Mouse (Mus musculus) CD8-positive naive resting alpha-beta T cell, adult 2 months (primary cell): ENCODE measurements around the gene Nkain1.
A peak's percentile ranks its signal among the peaks of the same experiment; 100 is the strongest.

Experiments
- DNase-seq, 2 experiments: peaks; one replicate each; pipeline ENCODE4 v3.0.0; 2022; ENCODE audit warnings: low read depth in 2 of 2, low spot score in 2 of 2

Nkain1 gene

GRCm38 (mm10) chr4:130552312-130553120 lies 21.5 kb downstream of the Nkain1 start:
- no peak for DNase-seq

DNA sequence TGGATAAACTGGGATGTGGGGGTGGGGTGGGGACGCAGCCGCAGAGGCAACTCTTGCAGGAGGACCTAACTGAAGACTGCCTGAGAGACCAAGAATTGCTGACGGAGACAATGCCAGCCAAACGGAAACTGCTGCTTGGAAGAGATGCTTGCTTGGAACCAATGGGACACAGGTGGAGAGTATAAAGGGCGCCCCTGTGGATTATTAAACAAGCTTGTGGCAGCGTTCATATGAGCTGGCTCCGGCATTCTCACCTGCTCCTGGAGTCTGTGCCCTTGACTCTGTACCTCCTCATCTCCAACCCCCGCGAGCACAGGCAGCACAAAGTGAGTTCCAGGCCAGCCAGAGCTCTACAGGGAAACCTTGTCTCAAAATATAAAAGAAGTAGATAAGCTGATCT lies 23.5 kb downstream of the Nkain1 start:
- DNase-seq, result no peak

- DNase-seq, result no peak
These were observed 24.8 kb downstream of the Nkain1 start for GRCm38 (mm10) chr4:130549189-130549588.

DNA sequence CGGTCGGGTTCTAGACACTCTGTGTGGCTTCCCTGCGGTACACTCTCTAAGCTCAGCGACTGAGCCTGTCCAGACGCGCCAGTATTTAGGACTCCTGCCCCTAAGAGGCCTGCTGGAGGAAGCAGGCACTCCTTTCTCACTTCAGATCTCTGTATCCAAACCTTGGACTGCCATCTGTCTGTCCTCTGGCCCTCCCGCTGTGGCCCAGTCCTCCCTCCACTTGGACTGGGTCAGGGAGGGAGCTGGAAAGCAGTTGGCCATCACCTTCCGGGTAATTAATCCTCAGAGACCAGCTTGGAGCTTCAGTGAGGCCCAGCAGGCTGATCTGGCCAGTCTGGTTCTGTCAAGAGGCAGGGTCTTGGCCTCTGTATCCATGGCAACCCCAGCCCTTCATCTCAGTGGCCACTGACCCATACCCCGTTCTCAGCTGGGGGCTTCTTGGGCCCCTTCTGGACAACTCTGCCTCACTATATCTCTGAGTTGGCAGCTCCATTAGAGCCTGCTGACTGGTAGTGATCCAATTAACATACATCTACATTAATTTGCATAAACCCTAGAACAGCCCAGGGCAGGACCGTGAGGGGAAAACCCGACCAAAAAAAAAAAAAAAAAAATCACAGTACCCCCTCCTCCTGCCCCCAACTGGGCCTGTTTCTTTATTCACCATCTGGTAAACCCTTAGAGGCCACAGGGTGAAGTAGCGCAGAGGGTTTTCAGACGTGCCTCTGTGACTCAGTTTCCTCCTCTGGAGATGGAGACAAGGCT lies 27.0 kb downstream of the Nkain1 start:
- no peak for DNase-seq

- no peak for DNase-seq
These were observed 29.6 kb downstream of the Nkain1 start for GRCm38 (mm10) chr4:130544392-130544791.

GRCm38 (mm10) chr4:130543121-130543520 lies 30.9 kb downstream of the Nkain1 start:
- DNase-seq, result no peak

DNA sequence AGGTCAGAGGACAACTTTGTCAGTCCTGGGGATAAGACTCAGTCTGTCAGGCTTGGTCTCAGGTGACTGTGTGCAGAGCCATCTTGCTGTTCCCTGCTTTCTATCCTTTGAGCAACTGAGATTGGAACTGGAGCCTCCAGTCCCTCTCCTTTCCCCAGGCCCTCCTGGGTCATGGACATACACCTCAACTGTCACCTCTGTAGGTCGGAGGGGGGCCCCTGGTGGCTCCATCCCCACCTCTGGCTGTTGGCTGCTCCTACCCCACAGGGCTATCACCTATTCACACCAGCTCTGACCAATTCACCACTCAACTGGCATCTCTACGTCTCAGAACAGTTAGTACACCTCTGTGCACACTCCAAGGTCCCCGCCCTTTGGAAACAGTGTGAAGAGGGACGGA lies 33.1 kb downstream of the Nkain1 start:
- DNase-seq, result no peak

DNA sequence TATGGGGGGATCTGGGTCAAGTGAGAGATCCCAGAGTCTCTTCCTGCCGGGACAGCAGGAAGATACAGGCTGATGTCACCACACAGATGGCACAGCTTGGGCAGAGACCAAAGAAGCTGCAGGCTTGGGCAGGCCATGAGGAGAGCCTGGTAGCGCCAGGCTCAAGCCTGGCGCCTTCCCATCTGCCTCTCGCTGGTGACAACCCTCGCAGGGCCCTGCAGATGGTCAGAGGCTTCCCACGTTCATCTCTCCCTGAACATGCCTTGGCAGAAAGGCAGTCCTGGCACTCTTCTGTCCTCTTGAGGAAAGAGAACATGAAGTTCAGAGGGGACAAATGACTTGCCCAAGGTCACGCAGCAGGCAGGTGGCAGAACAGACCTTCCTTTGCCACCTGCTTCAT lies 34.3 kb downstream of the Nkain1 start:
- DNase-seq, result no peak

GRCm38 (mm10) chr4:130539053-130539452 lies 34.9 kb downstream of the Nkain1 start:
- DNase-seq, result no peak

- DNase-seq, result no peak
These were observed 36.6 kb downstream of the Nkain1 start for GRCm38 (mm10) chr4:130537371-130537770.

- no peak for DNase-seq
These were observed 38.2 kb downstream of the Nkain1 start for GRCm38 (mm10) chr4:130535789-130536188.

DNA sequence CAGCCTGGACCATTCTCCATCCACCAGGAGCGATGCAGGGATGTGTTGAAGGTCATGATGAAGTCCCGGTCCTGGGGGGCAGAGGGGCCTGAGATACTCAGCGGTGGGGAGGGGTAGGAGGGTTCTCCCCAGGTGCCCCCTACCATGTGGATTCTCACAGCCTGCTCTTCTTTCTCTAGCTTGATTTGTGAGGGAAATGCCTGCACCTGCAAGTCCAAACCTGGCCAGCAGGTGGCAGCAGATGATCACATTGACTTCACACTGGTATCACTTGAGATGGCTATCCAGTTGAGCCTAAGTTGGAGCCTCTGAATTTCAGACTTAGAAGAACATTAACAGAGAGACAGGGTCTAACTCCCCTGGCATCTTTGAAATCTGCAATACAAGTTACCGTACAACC lies 40.0 kb downstream of the Nkain1 start:
- DNase-seq, result peak; percentile 73 to 82

GRCm38 (mm10) chr4:130532347-130532746 lies 41.6 kb downstream of the Nkain1 start:
- no peak for DNase-seq

GRCm38 (mm10) chr4:130531645-130532280 lies 42.2 kb downstream of the Nkain1 start:
- peak; percentile 43 to 49 for DNase-seq

- DNase-seq, result no peak
These were observed 46.2 kb downstream of the Nkain1 start for GRCm38 (mm10) chr4:130527804-130528203.

DNA sequence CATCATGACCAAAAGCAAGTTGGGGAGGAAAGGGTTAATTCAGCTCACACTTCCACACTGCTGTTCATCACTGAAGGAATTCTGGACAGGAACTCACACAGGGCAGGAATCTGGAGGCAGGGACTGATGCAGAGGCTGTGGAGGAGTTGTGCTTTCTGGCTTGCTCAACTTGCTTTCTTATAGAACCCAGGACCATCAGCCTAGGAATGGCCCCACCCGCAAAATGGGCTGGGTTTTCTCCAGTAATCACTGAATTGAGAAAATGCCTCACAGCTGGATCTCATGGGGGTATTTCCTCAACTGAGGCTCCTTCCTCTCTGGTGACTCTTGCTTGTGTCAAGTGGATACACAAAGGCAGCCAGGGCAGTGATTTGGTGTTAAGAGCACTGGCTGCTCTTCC lies 48.9 kb downstream of the Nkain1 start:
- DNase-seq, result no peak

GRCm38 (mm10) chr4:130521466-130521865 lies 52.5 kb downstream of the Nkain1 start:
- no peak for DNase-seq

GRCm38 (mm10) chr4:130520482-130520851 lies 53.5 kb downstream of the Nkain1 start:
- DNase-seq, result no peak

DNA sequence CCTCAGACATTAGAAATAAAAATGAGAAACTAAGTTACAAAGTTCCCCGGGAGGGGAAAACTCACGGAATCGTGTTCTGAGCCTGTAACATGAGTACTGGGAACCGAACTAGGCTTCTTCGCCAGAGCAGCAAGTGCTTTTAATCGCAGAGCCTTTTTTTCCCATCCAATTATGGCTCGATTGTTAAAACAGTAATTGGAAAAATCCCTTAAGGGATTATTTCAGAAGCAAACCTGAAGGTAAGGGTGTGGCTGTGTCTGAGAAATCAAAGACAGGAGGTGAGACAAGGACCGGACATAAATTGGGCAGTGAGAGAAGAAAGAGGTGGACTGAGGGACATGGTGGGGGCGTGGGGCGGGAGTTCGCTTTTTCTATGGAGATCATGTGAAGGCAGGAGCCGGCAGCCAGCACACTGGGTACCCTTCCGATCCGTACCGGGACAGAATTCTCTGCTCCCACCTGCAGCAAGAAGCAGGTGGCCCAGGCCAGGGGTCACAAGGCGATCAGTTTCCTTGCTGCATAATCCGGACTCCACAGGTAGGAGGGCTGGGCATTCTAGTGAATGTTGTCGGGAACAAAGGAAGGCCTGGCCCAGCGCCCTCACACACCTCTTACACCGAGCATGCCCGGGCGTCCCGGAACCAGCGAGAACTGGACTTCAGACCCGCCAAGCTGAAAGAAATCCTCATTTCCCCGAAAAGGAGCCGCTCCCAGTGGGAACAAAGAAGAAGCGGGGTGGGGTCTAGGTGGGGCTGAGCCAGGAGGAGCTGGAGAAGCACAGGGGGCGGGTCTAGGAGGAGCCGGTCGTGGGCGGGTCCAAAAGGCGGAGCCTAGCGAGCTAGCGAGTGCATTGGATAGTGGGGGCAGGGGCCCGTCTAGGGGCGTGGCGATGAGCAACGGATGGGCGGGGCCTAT lies 54.1 kb downstream of the Nkain1 start:
- peak; percentile 84 to 89 for DNase-seq

GRCm38 (mm10) chr4:130516490-130516889 lies 57.5 kb downstream of the Nkain1 start:
- no peak for DNase-seq
